Mouse (Mus musculus): ENCODE data around the gene Numb.

- TF ChIP-seq CTCF (IDR thresholded peaks at IDR 0.05; ENCODE audit: borderline replicate concordance, control insufficient read depth, extremely low read depth, insufficient read depth, low read length, poor library complexity), result no peak
- no peak for TF ChIP-seq POLR2A (IDR thresholded peaks at IDR 0.05; ENCODE audit: control insufficient read depth, extremely low read depth, insufficient read depth, low read length, poor library complexity)
These were observed 36.0 kb downstream of the Numb start for GRCm38 (mm10) chr12:83885516-83886285.
